Mouse (Mus musculus): Measurements from ENCODE around the gene Pask. TPM values are rescaled to one million over a fixed set of nuclear protein-coding genes. Genes with fewer than 3 reads are reported as not detected.

Gene Pask
- polyA plus RNA-seq, 1 experiment = 1.5 TPM

- no peak overlapping the region for H3K27ac ChIP-seq (ENCODE audit: insufficient read depth, low read length)
These were observed 19.4 kb upstream of the Pask start for GRCm38 (mm10) chr1:93362661-93363060.

GRCm38 (mm10) chr1:93352724-93353123 lies 9.4 kb upstream of the Pask start:
- TF ChIP-seq CTCF (IDR thresholded peaks at IDR 0.05; ENCODE audit: extremely low read depth, insufficient read depth, insufficient read length, insufficient replicate concordance) = no peak
- no peak for TF ChIP-seq POLR2A (IDR thresholded peaks at IDR 0.05; ENCODE audit: low read depth, low read length)
- WGBS = 94% methylated on average over 2 of the region's 2 CpGs
- Histone ChIP-seq H3K36me3 (ENCODE audit: control insufficient read depth, insufficient read depth, low read length) (peaks cover 32% of the 10 kb centered on the region), H3K4me3 (ENCODE audit: extremely low read depth, insufficient read depth, insufficient read length) (no peak overlapping the region), H3K27me3 (ENCODE audit: control insufficient read depth, insufficient read depth, low read length) (no peaks in the 10 kb centered on the region), H3K27ac (ENCODE audit: insufficient read depth, low read length) (no peak overlapping the region), H3K4me1 (ENCODE audit: control insufficient read depth, insufficient read depth, insufficient read length) (no peaks in the 10 kb centered on the region)
- no peak for DNase-seq (ENCODE audit: low read depth in 1 of 2, low spot score in 2 of 2)

More at GRCm38 (mm10) chr1:93362661-93363060, 19.4 kb upstream of the Pask start:
- WGBS = 87% methylated on average over 4 of the region's 4 CpGs
- no peaks in the 10 kb centered on the region for H3K4me1 ChIP-seq (ENCODE audit: control insufficient read depth, insufficient read depth, insufficient read length)
- no peak overlapping the region for H3K4me3 ChIP-seq (ENCODE audit: extremely low read depth, insufficient read depth, insufficient read length)
- peaks cover 34% of the 10 kb centered on the region for H3K36me3 ChIP-seq (ENCODE audit: control insufficient read depth, insufficient read depth, low read length)
- no peak for DNase-seq (ENCODE audit: low read depth in 1 of 2, low spot score in 2 of 2)
- TF ChIP-seq CTCF (IDR thresholded peaks at IDR 0.05; ENCODE audit: extremely low read depth, insufficient read depth, insufficient read length, insufficient replicate concordance) = no peak
- TF ChIP-seq POLR2A (IDR thresholded peaks at IDR 0.05; ENCODE audit: low read depth, low read length) = no peak
- H3K27me3 ChIP-seq (ENCODE audit: control insufficient read depth, insufficient read depth, low read length) = no peaks in the 10 kb centered on the region

GRCm38 (mm10) chr1:93349701-93350100 lies 6.4 kb upstream of the Pask start:
- no peaks in the 10 kb centered on the region for H3K27me3 ChIP-seq (ENCODE audit: control insufficient read depth, insufficient read depth, low read length)
- H3K4me1 ChIP-seq (ENCODE audit: control insufficient read depth, insufficient read depth, insufficient read length) = no peaks in the 10 kb centered on the region
- peaks cover 22% of the 10 kb centered on the region for H3K36me3 ChIP-seq (ENCODE audit: control insufficient read depth, insufficient read depth, low read length)
- no peak overlapping the region for H3K27ac ChIP-seq (ENCODE audit: insufficient read depth, low read length)
- no peak for DNase-seq (ENCODE audit: low read depth in 1 of 2, low spot score in 2 of 2)
- TF ChIP-seq POLR2A (IDR thresholded peaks at IDR 0.05; ENCODE audit: low read depth, low read length) (no peak), CTCF (IDR thresholded peaks at IDR 0.05; ENCODE audit: extremely low read depth, insufficient read depth, insufficient read length, insufficient replicate concordance) (no peak)
- no peak overlapping the region for H3K4me3 ChIP-seq (ENCODE audit: extremely low read depth, insufficient read depth, insufficient read length)
- WGBS = 91% methylated on average over 4 of the region's 4 CpGs

- TF ChIP-seq POLR2A (IDR thresholded peaks at IDR 0.05; ENCODE audit: low read depth, low read length) (no peak), CTCF (IDR thresholded peaks at IDR 0.05; ENCODE audit: extremely low read depth, insufficient read depth, insufficient read length, insufficient replicate concordance) (no peak)
- H3K4me1 ChIP-seq (ENCODE audit: control insufficient read depth, insufficient read depth, insufficient read length) = peaks cover 2% of the 10 kb centered on the region; the same call in 1 of the 2 replicates
- no peak for DNase-seq (ENCODE audit: low read depth in 1 of 2, low spot score in 2 of 2)
- H3K36me3 ChIP-seq (ENCODE audit: control insufficient read depth, insufficient read depth, low read length) = peaks cover 10% of the 10 kb centered on the region
- H3K4me3 ChIP-seq (ENCODE audit: extremely low read depth, insufficient read depth, insufficient read length) = no peak overlapping the region
- no peaks in the 10 kb centered on the region for H3K27me3 ChIP-seq (ENCODE audit: control insufficient read depth, insufficient read depth, low read length)
- H3K27ac ChIP-seq (ENCODE audit: insufficient read depth, low read length) = no peak overlapping the region
- WGBS = 94% methylated on average over 5 of the region's 5 CpGs
These were observed 3.9 kb upstream of the Pask start for GRCm38 (mm10) chr1:93347176-93347575.

GRCm38 (mm10) chr1:93343504-93344047 lies 294 bp upstream of the Pask start:
- H3K27ac ChIP-seq (ENCODE audit: insufficient read depth, low read length) = no peak overlapping the region
- no peaks in the 10 kb centered on the region for H3K27me3 ChIP-seq (ENCODE audit: control insufficient read depth, insufficient read depth, low read length)
- WGBS = 0% methylated on average over 39 of the region's 39 CpGs
- no peak for TF ChIP-seq CTCF (IDR thresholded peaks at IDR 0.05; ENCODE audit: extremely low read depth, insufficient read depth, insufficient read length, insufficient replicate concordance)
- TF ChIP-seq POLR2A (IDR thresholded peaks at IDR 0.05; ENCODE audit: low read depth, low read length) = peak; percentile 77
- peaks cover 4% of the 10 kb centered on the region; the same call in 1 of the 2 replicates for H3K36me3 ChIP-seq (ENCODE audit: control insufficient read depth, insufficient read depth, low read length)
- peak; percentile 89 to 91 for DNase-seq (ENCODE audit: low read depth in 1 of 2, low spot score in 2 of 2)
- peak overlapping the region; percentile 81 for H3K4me3 ChIP-seq (ENCODE audit: extremely low read depth, insufficient read depth, insufficient read length)
- peaks cover 2% of the 10 kb centered on the region; the same call in 1 of the 2 replicates for H3K4me1 ChIP-seq (ENCODE audit: control insufficient read depth, insufficient read depth, insufficient read length)

- TF ChIP-seq CTCF (IDR thresholded peaks at IDR 0.05; ENCODE audit: extremely low read depth, insufficient read depth, insufficient read length, insufficient replicate concordance) = no peak
- TF ChIP-seq POLR2A (IDR thresholded peaks at IDR 0.05; ENCODE audit: low read depth, low read length) = no peak
- H3K27me3 ChIP-seq (ENCODE audit: control insufficient read depth, insufficient read depth, low read length) = no peaks in the 10 kb centered on the region
- 93% methylated on average over 2 of the region's 2 CpGs for WGBS
These were observed 8.7 kb downstream of the Pask start for GRCm38 (mm10) chr1:93334621-93335020.

GRCm38 (mm10) chr1:93326446-93326845 lies 16.8 kb downstream of the Pask start:
- TF ChIP-seq CTCF (IDR thresholded peaks at IDR 0.05; ENCODE audit: extremely low read depth, insufficient read depth, insufficient read length, insufficient replicate concordance) (no peak), POLR2A (IDR thresholded peaks at IDR 0.05; ENCODE audit: low read depth, low read length) (no peak)

More at GRCm38 (mm10) chr1:93334621-93335020, 8.7 kb downstream of the Pask start:
- Histone ChIP-seq H3K4me3 (ENCODE audit: extremely low read depth, insufficient read depth, insufficient read length) (no peak overlapping the region), H3K4me1 (ENCODE audit: control insufficient read depth, insufficient read depth, insufficient read length) (no peaks in the 10 kb centered on the region), H3K36me3 (ENCODE audit: control insufficient read depth, insufficient read depth, low read length) (no peaks in the 10 kb centered on the region), H3K27ac (ENCODE audit: insufficient read depth, low read length) (no peak overlapping the region)
- no peak for DNase-seq (ENCODE audit: low read depth in 1 of 2, low spot score in 2 of 2)

More at GRCm38 (mm10) chr1:93326446-93326845, 16.8 kb downstream of the Pask start:
- Histone ChIP-seq H3K36me3 (ENCODE audit: control insufficient read depth, insufficient read depth, low read length) (no peaks in the 10 kb centered on the region), H3K4me3 (ENCODE audit: extremely low read depth, insufficient read depth, insufficient read length) (no peak overlapping the region), H3K4me1 (ENCODE audit: control insufficient read depth, insufficient read depth, insufficient read length) (no peaks in the 10 kb centered on the region), H3K27me3 (ENCODE audit: control insufficient read depth, insufficient read depth, low read length) (no peaks in the 10 kb centered on the region), H3K27ac (ENCODE audit: insufficient read depth, low read length) (no peak overlapping the region)
- WGBS = 95% methylated on average over 3 of the region's 3 CpGs
- no peak for DNase-seq (ENCODE audit: low read depth in 1 of 2, low spot score in 2 of 2)
